Comparison of ENCODE assay signal across 11 mouse cellular contexts in genomic region chr12:29795107-29795673, GRCm38 (mm10).
A peak's percentile ranks its signal among the peaks of the same experiment; 100 is the strongest.
DNase-seq lines count a peak whose midpoint lies in the region; TF ChIP-seq lines count a peak whose summit lies in the region.
"Had no signal": no experiment of that assay in that cellular context is flagged by ENCODE, and none has a peak within 500 bp of the region (broad histone marks: within the 10 kb centered on the region; RNA-seq: fewer than 3 reads in every experiment).

No protein-coding gene starts in this region.

- no peak overlapping the region for H3K27ac ChIP-seq in gastrocnemius, adult 2 months
- H3K27ac ChIP-seq in layer of hippocampus, adult 2 months: no peak overlapping the region
- H3K27ac ChIP-seq: embryonic facial prominence, embryonic 12.5 days; intestine, embryonic 15.5 days; limb, embryonic 15.5 days had no signal

- no peak overlapping the region for H3K4me3 ChIP-seq in gastrocnemius, adult 2 months
- H3K4me3 ChIP-seq in layer of hippocampus, adult 2 months: no peak overlapping the region
- H3K4me3 ChIP-seq: embryonic facial prominence, embryonic 12.5 days; intestine, embryonic 15.5 days; limb, embryonic 15.5 days had no signal

- no peak for DNase-seq in gastrocnemius, adult 2 months
- DNase-seq in gastrocnemius, postnatal 25 days: no peak
- DNase-seq in layer of hippocampus, adult 2 months (ENCODE audit: low spot score in 2 of 2): no peak
- DNase-seq in layer of hippocampus, postnatal 36 days: no peak
- DNase-seq in Muller cell, postnatal 12 days (ENCODE audit: inconsistent ontology term): peak; percentile 94
- peak; percentile 51 for DNase-seq in heart, postnatal 4 days
- no peak for DNase-seq in thymus, postnatal 36 days
- no peak for DNase-seq in ovary, adult 18-20 months (ENCODE audit: low spot score)

- intact Hi-C loops in gastrocnemius, adult 2 months (cut with DNase I): loop anchor here (5.0 kb wide), 1 partner anchor 37 kb away; no protein-coding TSS in a partner anchor

- TF ChIP-seq CTCF in gastrocnemius, adult 2 months (IDR thresholded peaks at IDR 0.05): peak; percentile 35; the same call in 1 of the 2 replicates
- TF ChIP-seq CTCF in layer of hippocampus, adult 2 months (conservative IDR thresholded peaks at IDR 0.05): peak; percentile 46

Comparison
In these comparisons a context has a peak if more than half of its experiments do, and no peak if none do; other contexts are left out.
1. DNase-seq: peak in Muller cell, postnatal 12 days (single experiment) and heart, postnatal 4 days (single experiment); none in gastrocnemius, adult 2 months (single experiment), gastrocnemius, postnatal 25 days (single experiment), layer of hippocampus, adult 2 months (0 of 2), layer of hippocampus, postnatal 36 days (0 of 2), thymus, postnatal 36 days (0 of 2) and ovary, adult 18-20 months (single experiment).